Mouse (Mus musculus): ENCODE measurements around the gene Plekhg6. TPM values are rescaled to one million over a fixed set of nuclear protein-coding genes. Genes with fewer than 3 reads are reported as not detected.

Gene Plekhg6
- 24.1 and 35.0 TPM in 2 replicates for polyA plus RNA-seq (2012; rRNA removed)

DNA sequence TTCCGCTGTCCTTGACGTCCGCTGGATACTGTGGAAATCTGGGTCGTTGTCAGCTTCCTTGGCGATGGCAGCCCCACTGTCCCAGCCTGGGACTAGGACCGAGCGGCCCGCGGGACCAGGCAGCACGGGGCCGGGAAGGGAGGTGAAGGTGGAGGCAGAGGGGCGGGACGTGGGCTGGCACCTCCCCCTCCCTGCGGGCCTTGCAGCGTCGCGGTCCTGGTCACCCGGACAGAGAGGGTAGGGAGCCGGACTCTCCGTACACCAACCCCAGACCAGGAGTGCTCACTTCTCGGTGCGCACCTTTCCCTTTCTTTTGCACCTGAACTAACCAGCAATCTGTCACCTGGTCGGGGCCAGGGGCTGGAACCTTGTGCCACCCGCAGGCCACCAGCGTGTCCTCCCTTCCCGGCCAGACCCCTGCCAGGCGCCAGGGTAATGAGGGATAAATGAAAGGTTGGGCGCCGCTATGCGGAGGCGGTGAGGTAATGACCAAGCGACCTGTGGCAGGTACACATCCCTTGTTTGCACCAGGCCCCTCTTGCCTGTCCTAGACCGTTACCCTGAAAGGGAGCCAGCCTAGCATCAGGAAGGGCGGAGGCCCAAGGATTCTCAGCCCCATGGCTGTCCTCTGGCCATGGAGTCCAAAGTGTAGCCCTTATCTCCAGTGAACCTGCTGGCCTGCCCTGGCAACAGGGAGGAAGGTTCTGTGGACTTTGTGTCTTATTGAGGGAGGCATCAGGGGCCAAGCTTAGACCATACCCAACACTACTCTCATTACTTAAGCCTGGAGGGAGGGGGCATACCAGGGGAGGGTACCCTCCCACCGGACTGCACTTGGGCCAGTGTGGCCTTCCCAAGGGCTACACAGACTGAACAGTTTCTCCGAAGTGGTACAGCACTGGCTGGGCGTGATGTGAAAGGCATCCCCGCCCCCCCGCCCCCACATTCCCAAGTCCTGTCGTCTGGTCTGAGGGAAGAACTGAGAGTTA, at the start of gene Plekhg6:
Gene Plekhg6 (minus strand): TSS at position 422 of the 989 bp plus-strand sequence.
- 11% methylated on average over 40 of the region's 40 CpGs for WGBS

DNA sequence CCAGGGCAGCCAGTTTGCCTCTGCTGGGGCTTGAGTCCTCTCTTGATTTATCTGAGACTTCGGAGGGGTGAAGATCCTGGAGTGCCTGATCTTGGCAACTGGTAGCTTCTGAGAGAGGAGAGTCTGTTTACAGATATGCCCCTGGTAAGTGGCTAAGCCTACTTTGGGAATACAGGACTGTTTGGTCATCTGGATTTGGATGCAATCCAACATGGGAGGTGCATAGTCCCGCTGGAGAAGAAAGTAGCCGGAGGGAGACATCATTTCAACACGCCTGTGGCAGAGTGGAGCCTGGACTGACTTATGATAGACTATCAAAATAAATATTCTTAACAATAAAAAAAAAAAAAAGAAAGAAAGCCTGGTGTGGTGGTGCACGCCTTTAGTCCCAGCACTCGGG, 49.1 kb upstream of the Plekhg6 start:
- DNase-seq (ENCODE audit: low read depth, low spot score): no peak
- WGBS: 43% methylated on average over 6 of the region's 6 CpGs

More for the DNA sequence above, at the start of gene Plekhg6:
- DNase-seq (ENCODE audit: low read depth, low spot score): no peak

DNA sequence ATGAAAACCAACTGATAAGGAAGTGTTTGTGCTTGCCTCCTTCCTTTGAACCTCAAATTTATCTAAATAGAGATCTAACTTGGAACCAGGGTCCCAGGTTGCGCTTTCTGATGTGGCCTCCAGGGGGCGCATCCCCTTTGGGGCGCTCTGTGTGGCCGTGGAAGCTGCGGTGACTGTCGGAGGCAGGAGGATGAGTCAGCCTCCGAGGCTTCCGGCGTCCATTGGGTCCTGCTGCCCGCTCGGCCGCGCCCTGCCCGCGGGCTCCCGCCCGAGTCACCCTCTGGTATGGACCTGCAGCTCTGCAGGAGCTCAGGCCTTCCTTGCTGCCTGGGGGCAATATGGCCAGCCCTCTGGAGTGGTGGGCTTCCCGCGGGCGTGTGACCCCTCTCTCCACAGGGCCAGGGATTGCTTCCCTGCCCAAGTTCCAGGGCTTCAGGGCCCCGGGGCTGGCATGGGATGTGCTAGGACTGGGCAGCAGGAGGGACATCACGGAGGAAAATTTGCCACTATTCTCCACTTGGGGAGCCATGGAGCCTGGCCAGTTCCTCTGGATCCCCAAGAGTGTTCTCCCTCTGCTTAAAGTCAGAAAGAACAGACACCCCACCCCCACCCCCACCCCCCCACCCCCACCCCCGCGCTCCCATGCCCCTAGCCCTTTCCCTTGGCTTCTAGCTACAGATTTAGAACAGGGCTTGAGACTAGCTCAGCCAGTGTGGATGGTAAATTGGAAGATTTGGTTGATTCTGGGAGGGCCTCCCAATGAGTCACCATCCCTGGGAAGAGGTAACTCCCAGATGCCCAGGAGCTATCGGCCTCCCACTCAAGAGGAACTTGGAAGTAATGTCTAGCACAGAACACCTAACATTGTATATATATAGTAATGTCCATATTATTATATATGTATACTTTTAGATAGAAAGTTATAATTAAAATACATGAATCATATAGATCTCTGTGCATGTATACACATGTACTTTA, 46.1 kb upstream of the Plekhg6 start:
- WGBS: under 1% methylated on average over 25 of the region's 25 CpGs
- DNase-seq (ENCODE audit: low read depth, low spot score): no peak

GRCm38 (mm10) chr6:125425205-125426090, 44.9 kb upstream of the Plekhg6 start:
- no peak for DNase-seq (ENCODE audit: low read depth, low spot score)
- WGBS: 56% methylated on average over 15 of the region's 15 CpGs

- 11% methylated on average over 3 of the region's 3 CpGs for WGBS
- no peak for DNase-seq (ENCODE audit: low read depth, low spot score)
These were observed 43.6 kb upstream of the Plekhg6 start for GRCm38 (mm10) chr6:125424156-125424555.

DNA sequence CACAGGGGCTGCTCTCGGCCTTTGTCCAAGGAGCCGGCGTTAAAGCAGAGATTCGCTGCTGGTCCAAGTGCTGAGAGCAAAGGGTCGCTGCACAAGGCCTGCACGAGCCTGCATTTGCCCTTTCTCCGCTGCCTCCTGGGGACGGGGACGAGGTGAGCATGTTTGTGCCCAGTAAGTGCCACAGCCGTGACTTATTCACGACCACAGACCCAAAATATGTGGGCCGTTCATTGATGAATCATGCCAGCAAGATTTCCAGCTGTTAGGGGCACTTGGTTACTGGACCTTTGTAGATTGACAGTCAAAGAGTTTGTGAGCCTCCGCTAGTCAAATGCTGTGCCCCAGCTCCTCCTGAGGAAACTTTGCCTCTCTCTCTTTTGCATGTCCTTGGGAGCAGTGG, 42.9 kb upstream of the Plekhg6 start:
- WGBS: 47% methylated on average over 13 of the region's 13 CpGs
- no peak for DNase-seq (ENCODE audit: low read depth, low spot score)

DNA sequence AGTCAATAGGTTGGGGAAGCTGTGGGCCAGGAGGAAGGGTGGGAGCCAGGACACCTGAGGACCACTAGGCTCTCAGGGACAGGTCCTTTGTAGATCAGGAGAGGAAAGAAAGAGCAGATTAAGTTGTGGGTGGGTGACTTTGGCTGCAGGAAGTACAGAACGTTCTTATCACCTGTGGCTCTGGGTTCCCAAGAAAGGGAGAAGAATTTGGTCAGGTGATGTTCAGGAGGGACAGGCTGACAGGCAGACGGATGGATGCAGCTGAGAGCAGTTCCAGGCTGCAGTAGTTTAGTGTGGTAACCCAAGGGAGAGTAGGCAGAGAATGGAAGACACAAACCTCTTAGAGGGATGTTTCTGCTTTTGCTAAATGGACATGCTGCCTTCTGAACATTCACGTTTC, 42.5 kb upstream of the Plekhg6 start:
- WGBS: 20% methylated on average over 3 of the region's 3 CpGs
- no peak for DNase-seq (ENCODE audit: low read depth, low spot score)

DNA sequence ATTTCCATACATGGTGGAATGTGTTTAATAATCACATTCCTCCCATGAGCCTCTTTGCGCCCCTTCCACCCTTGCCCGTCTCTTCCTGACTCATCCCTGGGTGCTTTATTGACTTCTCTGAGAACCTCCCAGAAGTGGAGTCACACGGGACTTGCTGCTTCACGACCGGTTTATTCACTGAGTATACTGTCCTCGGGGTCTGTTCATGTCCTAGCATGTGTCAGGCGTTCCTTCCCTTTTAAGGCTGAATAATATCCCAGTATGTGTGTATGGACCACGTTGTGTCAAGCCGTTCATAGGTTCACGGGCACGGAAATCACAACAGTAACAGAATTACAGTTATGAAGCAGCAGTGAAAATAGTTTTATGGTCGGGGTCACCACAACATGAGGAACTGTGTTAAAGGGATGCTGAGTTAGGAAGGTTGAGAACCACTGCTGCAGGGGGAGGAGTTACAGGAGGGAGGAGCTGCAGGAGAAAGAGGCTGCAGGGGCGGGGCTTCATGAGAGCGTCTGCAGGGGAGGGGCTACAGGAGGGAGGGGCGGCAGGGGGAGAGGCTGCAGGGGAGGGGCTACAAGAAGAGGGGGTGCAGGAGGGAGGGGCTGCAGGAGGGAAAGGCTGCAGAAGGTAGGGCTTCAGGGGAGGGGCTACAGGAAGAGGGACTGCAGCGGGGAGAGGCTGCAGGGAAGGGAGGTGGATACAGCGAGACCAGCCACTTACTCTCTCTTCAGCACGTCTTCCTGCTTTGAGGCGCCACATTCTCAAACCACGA, 41.6 kb upstream of the Plekhg6 start:
- DNase-seq (ENCODE audit: low read depth, low spot score): no peak
- 13% methylated on average over 20 of the region's 20 CpGs for WGBS

DNA sequence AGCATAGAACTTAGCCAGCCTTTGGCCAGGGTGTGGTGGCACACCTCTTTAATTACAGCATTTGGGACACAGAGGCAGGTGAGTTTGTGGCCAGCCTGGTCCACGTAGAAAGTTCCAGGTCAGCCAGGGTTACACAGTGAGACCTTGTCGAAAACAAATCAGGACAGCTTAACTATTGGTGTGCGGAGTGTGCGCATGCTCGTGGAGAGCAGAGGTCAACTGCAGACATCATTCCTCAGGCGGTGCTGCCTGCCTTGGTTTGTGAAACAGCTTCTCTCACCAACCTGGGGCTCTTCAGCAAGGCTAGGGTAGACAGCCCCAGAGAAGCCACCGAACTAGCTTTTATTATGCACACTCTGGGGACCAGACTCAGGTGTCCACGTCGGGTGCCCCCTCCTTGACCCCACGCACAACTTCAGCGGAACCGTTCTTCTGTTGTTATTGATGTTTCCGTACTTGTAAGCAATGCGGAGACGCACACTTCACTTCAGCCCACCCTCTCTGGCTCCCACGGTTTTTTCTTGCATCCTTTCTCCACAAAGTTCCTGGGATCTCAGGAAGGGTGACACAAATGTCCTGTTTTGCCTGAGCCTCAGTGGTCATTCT, 40.0 kb upstream of the Plekhg6 start:
- DNase-seq (ENCODE audit: low read depth, low spot score): no peak
- 59% methylated on average over 16 of the region's 16 CpGs for WGBS

- DNase-seq (ENCODE audit: low read depth, low spot score): no peak
- 14% methylated on average over 9 of the region's 9 CpGs for WGBS
These were observed 38.2 kb upstream of the Plekhg6 start for GRCm38 (mm10) chr6:125418744-125419143.

DNA sequence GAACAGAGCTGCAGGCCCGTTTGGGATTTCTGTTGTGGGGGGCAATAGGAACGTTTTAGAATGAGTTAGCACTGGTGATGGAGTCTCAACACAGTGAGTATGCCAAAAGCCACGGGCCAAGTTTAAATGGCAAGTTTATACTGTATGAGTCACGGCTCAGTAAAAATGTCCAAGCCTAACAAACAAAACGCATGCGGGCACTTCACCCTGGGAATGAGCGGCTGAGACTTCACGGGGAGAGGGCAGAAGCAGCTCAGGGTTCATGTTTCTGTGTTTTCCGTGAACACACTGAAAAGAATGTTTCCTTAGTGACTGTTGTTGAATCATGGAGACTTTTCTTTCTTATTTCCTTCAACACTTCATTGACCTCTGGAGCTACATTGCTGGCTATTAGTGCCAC, 32.7 kb upstream of the Plekhg6 start:
- DNase-seq (ENCODE audit: low read depth, low spot score): no peak
- 14% methylated on average over 9 of the region's 9 CpGs for WGBS

DNA sequence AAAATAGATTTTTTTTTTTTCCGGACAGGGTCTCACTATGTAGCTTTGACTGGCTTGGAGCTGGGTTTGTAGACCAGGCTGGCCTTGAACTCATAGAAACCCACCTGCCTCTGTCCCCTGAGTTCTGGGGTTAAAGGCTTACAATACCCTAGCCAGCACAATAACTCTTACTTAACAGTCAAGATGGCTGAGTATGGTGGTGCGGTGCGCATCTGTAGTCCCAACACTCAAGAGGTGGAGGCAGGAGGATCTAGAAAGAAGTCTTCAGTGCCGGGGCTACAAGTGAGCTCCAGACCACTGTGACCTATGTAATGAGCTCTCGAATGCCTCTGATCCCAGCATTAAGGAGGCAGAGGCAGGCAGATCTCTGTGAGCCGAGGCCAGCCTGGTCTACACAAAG, 31.1 kb upstream of the Plekhg6 start:
- no peak for DNase-seq (ENCODE audit: low read depth, low spot score)
- WGBS: 88% methylated on average over 6 of the region's 6 CpGs

- 19% methylated on average over 8 of the region's 8 CpGs for WGBS
- DNase-seq (ENCODE audit: low read depth, low spot score): no peak
These were observed 30.5 kb upstream of the Plekhg6 start for GRCm38 (mm10) chr6:125410995-125411547.

DNA sequence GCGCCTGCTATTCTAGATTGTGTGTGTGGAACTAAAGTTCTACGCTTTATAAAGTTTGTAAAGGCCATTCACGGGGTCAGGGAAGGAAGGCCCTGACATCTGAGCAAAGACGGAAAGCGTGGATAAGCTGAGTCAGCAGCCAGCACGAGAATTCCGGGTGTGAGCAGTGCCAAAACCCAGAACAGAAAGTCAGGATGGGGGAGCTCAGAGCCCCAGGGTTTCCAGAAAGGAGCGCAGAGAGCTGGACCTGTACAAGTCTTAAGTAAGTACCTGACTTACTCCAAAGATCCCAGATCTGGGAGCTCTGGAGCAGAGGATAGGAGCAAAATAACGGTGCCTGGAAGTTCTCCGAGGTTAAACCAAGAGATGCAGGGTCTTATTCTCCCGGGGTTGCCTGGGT, 30.0 kb upstream of the Plekhg6 start:
- DNase-seq (ENCODE audit: low read depth, low spot score): no peak
- 36% methylated on average over 11 of the region's 11 CpGs for WGBS

GRCm38 (mm10) chr6:125407657-125408056, 27.1 kb upstream of the Plekhg6 start:
- no peak for DNase-seq (ENCODE audit: low read depth, low spot score)
- 32% methylated on average over 10 of the region's 10 CpGs for WGBS

GRCm38 (mm10) chr6:125407224-125407623, 26.6 kb upstream of the Plekhg6 start:
- no peak for DNase-seq (ENCODE audit: low read depth, low spot score)
- WGBS: 54% methylated on average over 7 of the region's 7 CpGs

DNA sequence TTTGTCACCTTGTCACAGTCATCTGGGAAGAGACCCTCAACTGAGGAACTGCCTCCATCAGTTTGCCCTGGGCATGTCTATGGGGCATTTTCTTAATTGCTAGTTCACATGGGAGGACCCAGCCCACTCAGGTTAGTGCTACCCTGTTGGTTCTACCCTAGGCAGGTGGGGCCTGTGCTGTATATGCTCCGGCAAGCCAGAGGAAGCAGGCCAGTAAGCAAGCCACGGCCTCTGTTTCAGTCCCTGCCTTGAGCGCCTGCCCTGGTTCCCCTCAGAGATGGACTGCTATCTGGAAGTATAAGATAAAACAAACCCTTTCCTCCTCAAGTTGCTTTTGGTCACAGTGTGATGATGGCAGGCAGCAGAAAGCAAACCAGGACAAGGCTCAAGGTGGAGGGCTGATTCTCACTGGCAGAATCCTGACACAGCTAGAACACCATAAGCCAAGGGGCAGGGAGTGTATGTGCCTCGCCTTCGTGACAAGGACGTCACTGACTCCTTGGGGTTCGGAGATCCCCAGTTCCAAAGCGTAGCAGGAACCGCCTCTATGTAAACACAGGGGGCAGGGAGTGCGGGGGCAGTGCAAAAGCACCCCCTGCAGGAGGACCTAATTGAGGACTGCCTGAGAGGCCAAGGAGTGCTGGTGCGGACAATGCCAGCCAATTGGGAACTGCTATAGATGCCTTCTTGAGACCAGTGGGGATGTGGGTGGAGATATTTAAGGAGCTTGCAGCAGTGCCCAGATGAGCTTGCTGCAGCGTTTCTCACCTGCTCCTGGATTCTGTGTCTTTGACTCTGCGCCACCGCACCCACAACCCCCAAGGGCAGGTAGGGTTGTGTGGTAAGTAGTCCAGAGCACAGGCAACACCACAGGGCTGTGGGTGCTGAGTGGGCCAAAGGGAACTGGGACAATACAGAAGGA, 25.1 kb upstream of the Plekhg6 start:
- DNase-seq (ENCODE audit: low read depth, low spot score): no peak
- WGBS: 66% methylated on average over 14 of the region's 14 CpGs

Data from large intestine, adult 2 months (tissue).